Mouse (Mus musculus) forebrain, postnatal 0 days (tissue): ENCODE data around the gene Cc2d2b. TPM values are rescaled to one million over a fixed set of nuclear protein-coding genes. Genes with fewer than 3 reads are reported as not detected.

ENCODE experiments used
- ATAC-seq: fragments of 200-750 bp; cut with Nextera tagmentation; 2 replicates; pipeline ENCODE4 v1.8.0; 2017; ENCODE audit warnings: mild to moderate bottlenecking, moderate library complexity
- DNase-seq: peaks from one replicate; pipeline ENCODE4 v3.0.0-alpha.2; 2015
- H3K27ac ChIP-seq: fragments of 300-500 bp; sonication (generic); 2 replicates; pipeline ENCODE4 v1.5.1; 2014; ENCODE audit warnings: low read depth, mild to moderate bottlenecking, antibody characterized with exemption, low read length, moderate library complexity, mixed read lengths
- H3K27me3 ChIP-seq: fragments of 300-500 bp; sonication (generic); 2 replicates; pipeline ENCODE4 v1.6.1; 2014; ENCODE audit warnings: mild to moderate bottlenecking, low read length, mixed read lengths; ENCODE audit not compliant: insufficient read depth
- H3K36me3 ChIP-seq: fragments of 300-500 bp; sonication (generic); 2 replicates; pipeline ENCODE4 v1.6.1; 2014; ENCODE audit warnings: mild to moderate bottlenecking, moderate library complexity; ENCODE audit not compliant: insufficient read depth
- H3K4me1 ChIP-seq: fragments of 300-500 bp; sonication (generic); 2 replicates; pipeline ENCODE4 v1.6.1; 2014; ENCODE audit warnings: antibody characterized with exemption; ENCODE audit not compliant: insufficient read depth
- H3K4me2 ChIP-seq: fragments of 300-500 bp; sonication (generic); 2 replicates; pipeline ENCODE4 v1.6.1; 2014; ENCODE audit warnings: low read depth, mild to moderate bottlenecking, moderate library complexity
- H3K4me3 ChIP-seq: fragments of 300-500 bp; sonication (generic); 2 replicates; pipeline ENCODE4 v1.5.1; 2014; ENCODE audit warnings: low read depth, low read length, mixed read lengths
- H3K9ac ChIP-seq: fragments of 300-500 bp; sonication (generic); 2 replicates; pipeline ENCODE4 v1.6.1; 2014; ENCODE audit warnings: mild to moderate bottlenecking
- H3K9me3 ChIP-seq: fragments of 300-500 bp; sonication (generic); 2 replicates; pipeline ENCODE4 v1.6.1; 2016; ENCODE audit warnings: low read length
- CTCF ChIP-seq: sonication (generic); IDR thresholded peaks from 2 replicates; pipeline ENCODE4 v1.5.1; 2016; ENCODE audit warnings: antibody characterized with exemption, control low read depth, low read depth
- WGBS: fragments of 180-500 bp; shearing (Covaris S2); extraction: QIAGEN DNeasy Blood & Tissue Kit; methylation state at CpG from one replicate; pipeline ENCODE4 v1.1.7; 2014; 5-methylcytosine and 5-hydroxymethylcytosine counted together
- polyA plus RNA-seq: library from polyadenylated mRNA; unstranded; fragments of >200 nt; fragmentation: Nextera tagmentation; extraction: Ambion mirVana; gene quantifications from 2 replicates; pipeline ENCODE4 v1.2.1, GENCODE M21; 2015
- total RNA-seq: library from RNA; depleted of rRNA; stranded (reverse); fragments of >200 nt; gene quantifications from 2 replicates; pipeline ENCODE4 v1.2.3, GENCODE M21; 2014

The Cc2d2b gene
- total and polyA plus RNA-seq, 2 experiments from 2014 or later: 0.24 to 0.38 TPM

- 58% methylated on average over 7 of the region's 7 CpGs for WGBS
- Histone ChIP-seq H3K4me2 (no peak overlapping the region), H3K4me3 (no peak overlapping the region), H3K9ac (no peak overlapping the region), H3K36me3 (no peaks in the 10 kb centered on the region), H3K9me3 (no peaks in the 10 kb centered on the region), H3K27ac (no peak overlapping the region), H3K27me3 (no peaks in the 10 kb centered on the region), H3K4me1 (no peaks in the 10 kb centered on the region)
- no peak for ATAC-seq
- DNase-seq: no peak
- TF ChIP-seq CTCF: no peak
These were observed 61.3 kb downstream of the Cc2d2b start for GRCm38 (mm10) chr19:40809858-40810257.

GRCm38 (mm10) chr19:40811840-40812239 is 63.3 kb downstream of the Cc2d2b start:
- no peaks in the 10 kb centered on the region for H3K36me3 ChIP-seq
- no peak overlapping the region for H3K27ac ChIP-seq
- 84% methylated on average over 4 of the region's 4 CpGs for WGBS
- no peak overlapping the region for H3K4me3 ChIP-seq
- H3K27me3 ChIP-seq: no peaks in the 10 kb centered on the region
- no peak overlapping the region for H3K9ac ChIP-seq
- no peak for ATAC-seq
- TF ChIP-seq CTCF: no peak
- no peaks in the 10 kb centered on the region for H3K9me3 ChIP-seq
- no peaks in the 10 kb centered on the region for H3K4me1 ChIP-seq
- no peak for DNase-seq
- H3K4me2 ChIP-seq: no peak overlapping the region

DNA sequence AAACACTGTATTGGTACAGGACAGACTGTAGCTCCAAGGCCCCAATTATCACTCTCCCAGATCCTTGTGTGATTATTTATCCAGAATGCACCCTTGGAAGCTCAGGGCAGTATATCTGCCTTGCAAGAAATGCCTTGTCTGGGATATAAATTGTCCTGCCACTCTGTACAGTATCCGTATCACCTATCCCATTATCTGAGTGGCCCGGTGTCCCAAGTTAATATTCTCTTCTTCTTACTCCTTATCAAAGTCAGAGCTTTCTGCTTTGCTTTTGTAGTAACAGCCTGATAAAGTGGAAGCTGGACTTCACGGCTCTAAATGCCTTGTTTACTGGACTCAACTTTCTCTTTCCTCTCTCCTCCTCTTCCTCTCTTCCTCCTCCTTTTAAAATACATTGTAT is 64.2 kb downstream of the Cc2d2b start:
- no peak overlapping the region for H3K4me3 ChIP-seq
- H3K36me3 ChIP-seq: no peaks in the 10 kb centered on the region
- H3K27me3 ChIP-seq: no peaks in the 10 kb centered on the region
- no peak overlapping the region for H3K27ac ChIP-seq
- H3K4me2 ChIP-seq: no peak overlapping the region
- 89% methylated on average over 3 of the region's 3 CpGs for WGBS
- DNase-seq: no peak
- no peaks in the 10 kb centered on the region for H3K9me3 ChIP-seq
- H3K9ac ChIP-seq: no peak overlapping the region
- no peak for TF ChIP-seq CTCF
- ATAC-seq: no peak
- no peaks in the 10 kb centered on the region for H3K4me1 ChIP-seq

- ATAC-seq: no peak
- Histone ChIP-seq H3K27ac (no peak overlapping the region), H3K4me2 (no peak overlapping the region), H3K27me3 (no peaks in the 10 kb centered on the region), H3K9me3 (no peaks in the 10 kb centered on the region), H3K36me3 (no peaks in the 10 kb centered on the region), H3K9ac (no peak overlapping the region), H3K4me1 (no peaks in the 10 kb centered on the region), H3K4me3 (no peak overlapping the region)
- TF ChIP-seq CTCF: no peak
- DNase-seq: no peak
- 83% methylated on average over 14 of the region's 14 CpGs for WGBS
These were observed 64.8 kb downstream of the Cc2d2b start for GRCm38 (mm10) chr19:40813385-40813784.

DNA sequence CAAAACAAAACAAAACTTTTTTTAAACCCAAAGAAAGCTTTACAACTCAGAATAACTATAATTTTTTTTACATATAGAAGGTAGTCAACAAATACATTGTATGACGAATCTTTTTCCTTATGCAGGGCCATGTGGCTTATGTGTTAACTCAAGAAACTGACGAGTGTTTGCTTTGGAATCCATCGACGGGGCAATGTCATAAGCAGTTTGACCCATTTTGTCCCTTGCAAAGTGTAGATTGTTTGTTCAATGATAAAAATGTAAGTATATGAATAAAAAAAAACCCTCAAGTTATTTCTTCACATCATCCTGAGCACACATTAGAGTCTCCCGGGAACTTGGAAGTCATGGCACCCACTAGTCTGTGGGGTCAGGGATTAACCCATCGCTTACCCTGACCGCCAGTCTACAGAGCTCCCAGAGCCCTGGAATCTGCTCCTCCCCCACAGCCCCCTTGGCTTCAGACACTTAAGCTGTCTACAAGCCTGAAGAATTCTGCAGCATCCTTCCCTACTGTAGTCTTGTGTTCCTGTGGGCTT is 67.2 kb downstream of the Cc2d2b start:
- Histone ChIP-seq H3K4me3 (no peak overlapping the region), H3K9me3 (no peaks in the 10 kb centered on the region), H3K36me3 (no peaks in the 10 kb centered on the region), H3K27me3 (no peaks in the 10 kb centered on the region), H3K27ac (no peak overlapping the region), H3K4me2 (no peak overlapping the region), H3K4me1 (no peaks in the 10 kb centered on the region), H3K9ac (no peak overlapping the region)
- no peak for ATAC-seq
- no peak for DNase-seq
- TF ChIP-seq CTCF: no peak
- WGBS: 83% methylated on average over 7 of the region's 7 CpGs

GRCm38 (mm10) chr19:40817901-40818532 is 69.5 kb downstream of the Cc2d2b start:
- Histone ChIP-seq H3K27ac (no peak overlapping the region), H3K27me3 (no peaks in the 10 kb centered on the region), H3K4me3 (no peak overlapping the region), H3K4me2 (no peak overlapping the region), H3K9me3 (no peaks in the 10 kb centered on the region), H3K36me3 (no peaks in the 10 kb centered on the region), H3K9ac (no peak overlapping the region), H3K4me1 (no peaks in the 10 kb centered on the region)
- no peak for DNase-seq
- ATAC-seq: no peak
- WGBS: 93% methylated on average over 6 of the region's 6 CpGs
- no peak for TF ChIP-seq CTCF

GRCm38 (mm10) chr19:40818764-40819163 is 70.2 kb downstream of the Cc2d2b start:
- ATAC-seq (no peak), DNase-seq (peak; percentile 11)
- Histone ChIP-seq H3K36me3 (no peaks in the 10 kb centered on the region), H3K4me1 (no peaks in the 10 kb centered on the region), H3K27me3 (no peaks in the 10 kb centered on the region), H3K4me2 (no peak overlapping the region), H3K9ac (no peak overlapping the region), H3K9me3 (no peaks in the 10 kb centered on the region), H3K27ac (no peak overlapping the region), H3K4me3 (no peak overlapping the region)
- 0 out of 2 replicates have a peak, but pooled peaks have one; percentile 5 for TF ChIP-seq CTCF
- 79% methylated on average over 7 of the region's 7 CpGs for WGBS
